Mouse (Mus musculus): ENCODE measurements around the gene Olfr318. TPM values are rescaled to one million over a fixed set of nuclear protein-coding genes. Genes with fewer than 3 reads are reported as not detected.
"Not testable (repeated sequence)": the region's sequence is repeated elsewhere in the genome, so short reads cannot be mapped to it uniquely, and the experiment has no call there.

The Olfr318 gene
- polyA plus RNA-seq (2015; fragmentation: Nextera tagmentation; extraction: Ambion mirVana) = not detected in 2 replicates

DNA sequence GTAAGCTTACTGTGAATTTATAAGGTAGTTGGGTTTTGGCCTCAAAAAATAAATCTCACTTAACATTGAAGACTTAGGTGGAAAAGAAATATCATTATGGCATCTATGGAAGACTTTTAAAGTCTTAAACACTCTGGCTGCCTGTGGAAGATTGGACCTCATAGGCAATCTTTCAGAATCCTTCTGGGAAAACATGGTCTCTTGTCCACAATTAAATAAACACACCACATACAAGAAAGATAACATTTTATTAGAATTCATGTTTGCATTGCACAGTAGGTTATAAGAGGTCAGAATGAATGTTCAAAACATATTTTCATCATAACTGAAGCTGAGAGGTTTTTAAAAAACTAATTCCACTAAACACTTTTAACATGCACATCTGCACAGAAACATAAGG lies at the start of gene Olfr318:
Olfr318 (minus strand) TSS at position 101 of the 400 bp plus-strand sequence.
- Histone ChIP-seq H3K4me3 (no peak within 1 kb of the TSS), H3K27me3 (replicated peaks) (no peaks in the 10 kb centered on the region), H3K9ac (no peak within 1 kb of the TSS), H3K4me2 (no peak within 1 kb of the TSS), H3K27ac (replicated peaks) (no peak within 1 kb of the TSS), H3K4me1 (no peaks in the 10 kb centered on the region), H3K36me3 (no peaks in the 10 kb centered on the region), H3K9me3 (no peaks in the 10 kb centered on the region)
- ATAC-seq (ENCODE audit: extremely low read depth, insufficient number of reproducible peaks, low FRiP score, low TSS enrichment) = no peak

DNA sequence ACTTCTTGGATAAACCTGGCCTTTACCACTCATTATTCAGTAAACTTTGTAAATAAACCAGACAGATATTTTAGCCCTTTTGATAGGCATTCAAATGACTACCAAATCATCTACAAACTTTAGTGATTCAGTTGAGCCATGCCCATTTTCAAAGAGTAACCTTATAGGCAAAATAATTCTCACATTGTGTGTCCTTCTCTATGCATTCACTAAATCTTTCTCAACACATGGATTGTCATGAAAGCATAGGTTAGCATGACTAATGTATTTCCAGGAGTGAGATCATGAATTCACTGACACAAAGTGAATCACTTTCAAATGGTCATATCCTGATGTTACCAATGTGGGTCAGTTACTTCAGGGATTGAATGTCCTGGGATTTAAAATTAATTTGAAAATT lies 49.1 kb upstream of the Olfr318 start, which contains the start of gene Olfr315:
Olfr315 (plus strand) TSS at position 301 of the 400 bp plus-strand sequence.
- H3K4me1 ChIP-seq = no peaks in the 10 kb centered on the region
- no peak within 1 kb of the TSS for H3K9ac ChIP-seq
- no peaks in the 10 kb centered on the region for H3K27me3 ChIP-seq (replicated peaks)
- no peak within 1 kb of the TSS for H3K4me2 ChIP-seq
- H3K36me3 ChIP-seq = no peaks in the 10 kb centered on the region
- no peaks in the 10 kb centered on the region for H3K9me3 ChIP-seq
- no peak for ATAC-seq (ENCODE audit: extremely low read depth, insufficient number of reproducible peaks, low FRiP score, low TSS enrichment)
- no peak within 1 kb of the TSS for H3K27ac ChIP-seq (replicated peaks)
- no peak within 1 kb of the TSS for H3K4me3 ChIP-seq

GRCm38 (mm10) chr11:58752434-58752833 lies 28.6 kb upstream of the Olfr318 start, which contains the start of gene Olfr316:
Olfr316 (plus strand) TSS chr11:58752734.
- Histone ChIP-seq H3K4me1 (no peaks in the 10 kb centered on the region), H3K9ac (no peak within 1 kb of the TSS), H3K27me3 (replicated peaks) (no peaks in the 10 kb centered on the region), H3K4me3 (no peak within 1 kb of the TSS), H3K4me2 (no peak within 1 kb of the TSS), H3K27ac (replicated peaks) (no peak within 1 kb of the TSS), H3K9me3 (0 out of 2 replicates have a peak, but pooled peaks cover under 1% of the 10 kb centered on the region), H3K36me3 (no peaks in the 10 kb centered on the region)
- no peak for ATAC-seq (ENCODE audit: extremely low read depth, insufficient number of reproducible peaks, low FRiP score, low TSS enrichment)
- WGBS = 68% methylated on average over 2 of the region's 2 CpGs

GRCm38 (mm10) chr11:58751096-58751495 lies 27.3 kb upstream of the Olfr318 start:
- WGBS = 90% methylated on average over 18 of the region's 18 CpGs
- H3K9me3 ChIP-seq; H3K4me1 ChIP-seq; H3K27me3 ChIP-seq (replicated peaks); H3K4me3 ChIP-seq; H3K9ac ChIP-seq; H3K4me2 ChIP-seq; H3K36me3 ChIP-seq; ATAC-seq (ENCODE audit: extremely low read depth, insufficient number of reproducible peaks, low FRiP score, low TSS enrichment); H3K27ac ChIP-seq (replicated peaks): not testable (repeated sequence)

GRCm38 (mm10) chr11:58738792-58739262 lies 15.0 kb upstream of the Olfr318 start, which contains the start of gene Olfr317:
Olfr317 (minus strand) TSS chr11:58739212.
- no peak within 1 kb of the TSS for H3K4me2 ChIP-seq
- no peak for ATAC-seq (ENCODE audit: extremely low read depth, insufficient number of reproducible peaks, low FRiP score, low TSS enrichment)
- no peak within 1 kb of the TSS for H3K4me3 ChIP-seq
- H3K27ac ChIP-seq (replicated peaks) = no peak within 1 kb of the TSS
- H3K9ac ChIP-seq = no peak within 1 kb of the TSS
- H3K36me3 ChIP-seq = no peaks in the 10 kb centered on the region
- H3K4me1 ChIP-seq = no peaks in the 10 kb centered on the region
- 71% methylated on average over 4 of the region's 4 CpGs for WGBS
- no peaks in the 10 kb centered on the region for H3K9me3 ChIP-seq
- H3K27me3 ChIP-seq (replicated peaks) = no peaks in the 10 kb centered on the region

DNA sequence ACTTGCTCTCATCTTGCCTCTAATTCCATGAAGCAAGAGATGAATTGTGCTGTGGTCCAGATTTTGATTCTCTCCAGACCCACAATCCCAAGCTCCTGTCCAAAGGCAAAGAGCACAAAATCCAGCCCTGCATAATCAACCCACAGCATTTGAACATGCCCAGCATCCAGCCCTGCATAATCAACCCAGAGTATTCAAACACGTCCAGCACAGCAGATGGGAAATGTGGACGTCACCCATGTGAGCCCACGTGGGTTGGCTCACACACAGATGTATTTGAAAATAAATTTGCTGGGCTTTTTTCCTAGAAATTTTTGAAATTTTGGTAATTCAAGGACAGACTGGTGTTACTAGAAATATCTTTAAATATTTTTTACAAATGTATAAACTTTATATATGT lies 9.6 kb upstream of the Olfr318 start:
- Histone ChIP-seq H3K36me3 (no peaks in the 10 kb centered on the region), H3K4me1 (no peaks in the 10 kb centered on the region), H3K27ac (replicated peaks) (no peak overlapping the region), H3K9ac (no peak overlapping the region), H3K4me2 (no peak overlapping the region), H3K27me3 (replicated peaks) (no peaks in the 10 kb centered on the region), H3K4me3 (no peak overlapping the region), H3K9me3 (no peaks in the 10 kb centered on the region)
- 56% methylated on average over 3 of the region's 3 CpGs for WGBS
- no peak for ATAC-seq (ENCODE audit: extremely low read depth, insufficient number of reproducible peaks, low FRiP score, low TSS enrichment)

GRCm38 (mm10) chr11:58727896-58728650 lies 4.3 kb upstream of the Olfr318 start:
- H3K4me1 ChIP-seq; ATAC-seq (ENCODE audit: extremely low read depth, insufficient number of reproducible peaks, low FRiP score, low TSS enrichment): not testable (repeated sequence)
- WGBS = 74% methylated on average over 6 of the region's 6 CpGs

DNA sequence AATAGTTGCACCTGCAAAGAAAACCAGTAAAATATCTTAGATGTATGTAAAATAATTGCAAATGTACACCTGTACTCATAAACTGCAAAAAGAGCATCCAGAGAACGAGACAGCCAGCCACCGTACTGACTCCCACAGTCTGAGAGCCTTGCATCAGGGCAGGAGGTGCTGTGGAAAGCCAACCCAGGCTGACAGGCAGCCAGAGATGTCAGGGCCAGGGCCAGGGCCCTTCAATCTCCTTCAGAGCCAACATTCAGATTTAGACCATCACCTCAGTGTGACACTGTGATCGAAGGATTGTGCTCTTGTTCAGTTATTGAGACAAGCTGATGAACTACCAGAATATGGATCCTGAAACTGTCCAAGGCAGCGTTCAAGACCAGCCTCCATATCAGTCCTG lies 4.1 kb downstream of the Olfr318 start:
- Histone ChIP-seq H3K27ac (replicated peaks) (no peak overlapping the region), H3K4me2 (no peak overlapping the region), H3K27me3 (replicated peaks) (no peaks in the 10 kb centered on the region), H3K4me1 (no peaks in the 10 kb centered on the region), H3K36me3 (no peaks in the 10 kb centered on the region), H3K9ac (no peak overlapping the region), H3K4me3 (no peak overlapping the region), H3K9me3 (no peaks in the 10 kb centered on the region)
- no peak for ATAC-seq (ENCODE audit: extremely low read depth, insufficient number of reproducible peaks, low FRiP score, low TSS enrichment)
- 79% methylated on average over 4 of the region's 4 CpGs for WGBS

More at GRCm38 (mm10) chr11:58727896-58728650, 4.3 kb upstream of the Olfr318 start:
- not testable (repeated sequence) for H3K27ac ChIP-seq (replicated peaks); H3K9me3 ChIP-seq; H3K27me3 ChIP-seq (replicated peaks); H3K4me3 ChIP-seq; H3K9ac ChIP-seq; H3K4me2 ChIP-seq; H3K36me3 ChIP-seq

GRCm38 (mm10) chr11:58717723-58718122 lies 6.1 kb downstream of the Olfr318 start:
- not testable (repeated sequence) for H3K9me3 ChIP-seq; H3K27ac ChIP-seq (replicated peaks); H3K36me3 ChIP-seq; ATAC-seq (ENCODE audit: extremely low read depth, insufficient number of reproducible peaks, low FRiP score, low TSS enrichment); H3K4me2 ChIP-seq; H3K4me3 ChIP-seq; H3K9ac ChIP-seq; H3K27me3 ChIP-seq (replicated peaks); H3K4me1 ChIP-seq
- WGBS = 80% methylated on average over 7 of the region's 7 CpGs

- Histone ChIP-seq H3K4me2 (no peak overlapping the region), H3K9ac (no peak overlapping the region), H3K27me3 (replicated peaks) (no peaks in the 10 kb centered on the region), H3K4me3 (no peak overlapping the region), H3K27ac (replicated peaks) (no peak overlapping the region), H3K36me3 (no peaks in the 10 kb centered on the region), H3K4me1 (no peaks in the 10 kb centered on the region), H3K9me3 (no peaks in the 10 kb centered on the region)
- 73% methylated on average over 11 of the region's 11 CpGs for WGBS
- ATAC-seq (ENCODE audit: extremely low read depth, insufficient number of reproducible peaks, low FRiP score, low TSS enrichment) = no peak
Observed at GRCm38 (mm10) chr11:58709086-58709485, 14.7 kb downstream of the Olfr318 start.

GRCm38 (mm10) chr11:58698862-58699261 lies 25.0 kb downstream of the Olfr318 start, which contains the start of gene Olfr319:
Olfr319 (plus strand) TSS chr11:58699162.
- Histone ChIP-seq H3K4me2 (no peak within 1 kb of the TSS), H3K4me3 (no peak within 1 kb of the TSS), H3K27ac (replicated peaks) (no peak within 1 kb of the TSS), H3K36me3 (no peaks in the 10 kb centered on the region), H3K9me3 (peaks cover 19% of the 10 kb centered on the region), H3K9ac (no peak within 1 kb of the TSS), H3K4me1 (no peaks in the 10 kb centered on the region), H3K27me3 (replicated peaks) (no peaks in the 10 kb centered on the region)
- ATAC-seq (ENCODE audit: extremely low read depth, insufficient number of reproducible peaks, low FRiP score, low TSS enrichment) = no peak
- 78% methylated on average over 3 of the region's 3 CpGs for WGBS

- Histone ChIP-seq H3K9ac (no peak within 1 kb of the TSS), H3K36me3 (no peaks in the 10 kb centered on the region), H3K4me1 (no peaks in the 10 kb centered on the region), H3K27me3 (replicated peaks) (no peaks in the 10 kb centered on the region), H3K4me2 (no peak within 1 kb of the TSS), H3K4me3 (no peak within 1 kb of the TSS), H3K9me3 (no peaks in the 10 kb centered on the region), H3K27ac (replicated peaks) (no peak within 1 kb of the TSS)
- 79% methylated on average over 1 of the region's 1 CpGs for WGBS
- ATAC-seq (ENCODE audit: extremely low read depth, insufficient number of reproducible peaks, low FRiP score, low TSS enrichment) = no peak
Observed at GRCm38 (mm10) chr11:58680799-58681198, 43.0 kb downstream of the Olfr318 start, which contains the start of gene Olfr320. Olfr320 (plus strand) TSS chr11:58681099.
